Mouse (Mus musculus) hindlimb bud, embryonic 11.5 days (tissue): ENCODE measurements at regions not wholly inside any gene's neighbourhood (a gene's known extent, or its start where the extent isn't known, plus 50 kb on each side); places are given as distances from the start of the nearest gene placed in this dataset.

Source experiments
- DNase-seq: peaks from one replicate; pipeline ENCODE4 v3.0.0-alpha.2; 2012; ENCODE audit warnings: low read depth, low spot score; ENCODE audit errors: extremely low spot score

GRCm38 (mm10) chr9:43929312-43930036 lies 113.7 kb upstream of the Thy1 start:
- no peak for DNase-seq

GRCm38 (mm10) chr9:43930037-43930404 lies 113.2 kb upstream of the Thy1 start:
- no peak for DNase-seq

GRCm38 (mm10) chr9:43930476-43930875 lies 112.7 kb upstream of the Thy1 start:
- DNase-seq = no peak

- DNase-seq = no peak
Observed at GRCm38 (mm10) chr9:43934012-43934690, 109.0 kb upstream of the Thy1 start.

GRCm38 (mm10) chr9:43934691-43935064 lies 108.5 kb upstream of the Thy1 start:
- no peak for DNase-seq

- no peak for DNase-seq
Observed at GRCm38 (mm10) chr9:43939336-43939735, 103.8 kb upstream of the Thy1 start.

GRCm38 (mm10) chr9:43942147-43942546 lies 101.0 kb upstream of the Thy1 start:
- no peak for DNase-seq

- no peak for DNase-seq
Observed at GRCm38 (mm10) chr9:43943522-43943921, 99.7 kb upstream of the Thy1 start.

GRCm38 (mm10) chr9:43944816-43945741 lies 98.1 kb upstream of the Thy1 start:
- DNase-seq = no peak

GRCm38 (mm10) chr9:43945997-43946649 lies 97.1 kb upstream of the Thy1 start:
- no peak for DNase-seq

- no peak for DNase-seq
Observed at GRCm38 (mm10) chr9:43947089-43947488, 96.1 kb upstream of the Thy1 start.

GRCm38 (mm10) chr9:43947490-43948150 lies 95.6 kb upstream of the Thy1 start:
- no peak for DNase-seq

- no peak for DNase-seq
Observed at GRCm38 (mm10) chr9:43953128-43953527, 90.1 kb upstream of the Thy1 start.

GRCm38 (mm10) chr9:43959541-43959940 lies 83.6 kb upstream of the Thy1 start:
- DNase-seq = peak; percentile 60

- no peak for DNase-seq
Observed at GRCm38 (mm10) chr9:43961431-43961830, 81.8 kb upstream of the Thy1 start.

- no peak for DNase-seq
Observed at GRCm38 (mm10) chr9:43965171-43965570, 78.0 kb upstream of the Thy1 start.

- no peak for DNase-seq
Observed at GRCm38 (mm10) chr9:43965811-43966210, 77.4 kb upstream of the Thy1 start.

- DNase-seq = no peak
Observed at GRCm38 (mm10) chr9:43970043-43970795, 73.0 kb upstream of the Thy1 start.

GRCm38 (mm10) chr9:43970858-43971257 lies 72.3 kb upstream of the Thy1 start:
- no peak for DNase-seq

- peak; percentile 52 for DNase-seq
Observed at GRCm38 (mm10) chr9:43972290-43972689, 70.9 kb upstream of the Thy1 start.
